Mouse (Mus musculus) common myeloid progenitor, adult 5-6 weeks (primary cell): ENCODE measurements around the gene Zfp341. TPM values are rescaled to one million over a fixed set of nuclear protein-coding genes. Genes with fewer than 3 reads are reported as not detected.

ENCODE experiments used
- ATAC-seq: replicated peaks from 2 replicates; pipeline ENCODE4 v1.8.0; 2016; ENCODE audit warnings: low read depth, mild to moderate bottlenecking, moderate TSS enrichment, inconsistent platforms; ENCODE audit not compliant: poor library complexity, severe bottlenecking
- total RNA-seq: library from RNA; stranded (forward); fragments of 200-1000, 187-1606 nt; gene quantifications from 2 replicates; pipeline ENCODE4 v1.2.3, GENCODE M21; 2017

The Zfp341 gene
- total RNA-seq, 1 experiment from 2014 or later = 0.87 TPM

DNA sequence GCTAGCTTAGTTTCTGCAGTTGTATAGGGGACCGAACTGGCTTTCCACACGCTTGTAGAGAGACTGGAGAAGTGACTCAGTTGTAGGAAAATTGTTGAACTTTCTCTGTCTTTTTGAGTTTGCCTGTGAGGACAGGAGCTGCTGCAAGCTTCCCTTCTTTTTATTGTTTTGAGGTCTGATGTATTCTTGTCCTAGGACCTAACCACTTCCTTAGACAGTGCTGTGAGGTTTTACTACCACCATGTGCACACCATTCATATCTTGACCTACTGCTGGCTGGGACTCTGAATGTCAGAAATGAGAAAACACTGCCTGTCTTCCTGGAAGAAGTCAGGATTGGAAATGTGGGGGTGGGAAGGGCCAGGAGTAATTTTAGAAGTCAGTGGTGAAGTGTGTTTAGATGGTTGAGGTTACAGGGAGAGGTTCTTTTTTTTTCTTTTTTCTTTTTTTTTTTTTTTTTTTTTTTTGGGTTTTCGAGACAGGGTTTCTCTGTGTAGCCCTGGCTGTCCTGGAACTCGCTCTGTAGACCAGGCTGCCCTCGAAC, 46.5 kb downstream of the Zfp341 start:
- peak; percentile 36 for ATAC-seq

DNA sequence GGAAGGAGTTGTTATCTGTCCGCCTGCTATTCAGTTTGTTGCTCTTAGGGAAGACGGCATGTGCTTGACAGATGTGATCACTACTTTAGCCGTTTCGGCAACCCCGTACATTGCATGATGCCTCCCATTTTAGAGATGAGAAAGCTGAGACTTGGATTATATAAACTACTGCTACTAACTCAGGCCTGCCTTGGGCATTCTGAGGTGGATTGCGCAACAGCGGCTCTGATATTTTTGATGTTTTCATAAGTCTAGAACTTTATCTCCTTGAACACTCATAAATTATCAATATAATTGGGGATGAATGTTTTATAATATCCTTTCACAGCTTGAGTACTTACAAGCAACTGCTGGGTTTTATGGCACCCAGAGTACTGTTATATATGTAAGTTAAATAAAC, 55.6 kb downstream of the Zfp341 start:
- ATAC-seq = no peak

- no peak for ATAC-seq
Measured at GRCm38 (mm10) chr2:154670106-154670505, 57.0 kb downstream of the Zfp341 start.

GRCm38 (mm10) chr2:154670741-154671140, 57.6 kb downstream of the Zfp341 start:
- ATAC-seq = no peak

- no peak for ATAC-seq
Measured at GRCm38 (mm10) chr2:154674008-154674407, 60.9 kb downstream of the Zfp341 start.

- peak; percentile 62 for ATAC-seq
Measured at GRCm38 (mm10) chr2:154676653-154677609, 63.8 kb downstream of the Zfp341 start.

DNA sequence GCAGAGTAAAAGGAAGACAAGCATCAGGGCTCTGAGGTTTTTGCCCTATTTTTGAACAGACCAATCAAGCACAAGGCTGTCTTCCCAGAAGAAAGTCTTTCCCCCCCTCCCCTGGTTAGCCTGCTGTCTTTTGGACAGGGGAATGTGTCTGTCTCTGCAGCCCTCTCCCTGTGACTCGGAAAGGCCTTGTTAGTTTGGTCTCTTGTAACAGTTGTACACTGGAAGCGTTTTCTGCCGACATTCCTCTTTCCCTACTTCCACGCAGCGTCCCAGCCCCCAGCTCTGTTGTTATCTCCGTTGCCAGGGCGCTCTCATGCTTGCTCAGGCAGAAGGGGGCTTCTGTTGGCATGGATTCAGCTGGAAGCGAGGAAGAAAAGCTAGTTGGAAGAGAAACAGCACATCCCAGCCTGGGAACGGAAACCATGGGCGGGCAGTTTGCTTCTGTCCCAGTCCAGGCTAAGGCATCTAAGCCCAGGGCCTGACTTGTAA, 64.6 kb downstream of the Zfp341 start:
- no peak for ATAC-seq

DNA sequence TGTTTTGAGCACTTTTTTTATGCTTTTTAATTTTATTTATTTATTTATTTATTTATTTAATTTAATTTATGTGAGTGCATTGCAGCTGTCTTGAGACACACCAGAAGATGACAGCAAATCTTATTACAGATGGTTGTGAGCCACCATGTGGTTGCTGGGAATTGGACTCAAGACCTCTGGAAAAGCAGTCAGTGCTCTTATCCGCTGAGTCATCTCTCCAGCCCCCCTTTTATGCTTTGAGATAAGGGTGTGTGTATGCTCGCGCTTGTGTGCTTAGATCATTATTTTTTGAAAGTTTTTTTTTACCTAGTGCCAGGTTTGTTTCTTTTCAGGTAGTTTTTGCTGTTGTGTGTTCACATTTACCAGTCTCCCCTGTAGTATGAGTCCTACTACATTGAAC, 65.9 kb downstream of the Zfp341 start:
- ATAC-seq = no peak

GRCm38 (mm10) chr2:154680337-154680736, 67.2 kb downstream of the Zfp341 start:
- ATAC-seq = no peak

DNA sequence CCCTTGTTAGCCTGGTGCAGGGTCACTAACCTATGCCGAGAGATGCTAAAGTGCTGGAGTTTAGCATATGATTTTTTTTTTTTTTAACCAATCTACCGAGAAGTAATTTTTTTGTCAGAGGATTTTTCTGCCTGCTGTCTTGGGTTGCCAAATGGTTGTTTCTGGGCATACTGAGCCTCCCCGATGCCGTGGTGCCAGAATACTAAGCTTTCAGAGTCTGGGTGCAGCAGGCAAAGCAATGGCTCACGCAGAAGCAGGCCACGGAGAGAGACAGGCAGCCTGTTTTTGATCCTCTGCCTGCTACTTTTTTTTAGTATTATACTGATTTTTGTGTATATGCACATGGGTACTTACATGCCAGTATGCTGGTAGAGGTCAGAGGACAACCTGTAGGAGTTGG, 67.8 kb downstream of the Zfp341 start:
- no peak for ATAC-seq

DNA sequence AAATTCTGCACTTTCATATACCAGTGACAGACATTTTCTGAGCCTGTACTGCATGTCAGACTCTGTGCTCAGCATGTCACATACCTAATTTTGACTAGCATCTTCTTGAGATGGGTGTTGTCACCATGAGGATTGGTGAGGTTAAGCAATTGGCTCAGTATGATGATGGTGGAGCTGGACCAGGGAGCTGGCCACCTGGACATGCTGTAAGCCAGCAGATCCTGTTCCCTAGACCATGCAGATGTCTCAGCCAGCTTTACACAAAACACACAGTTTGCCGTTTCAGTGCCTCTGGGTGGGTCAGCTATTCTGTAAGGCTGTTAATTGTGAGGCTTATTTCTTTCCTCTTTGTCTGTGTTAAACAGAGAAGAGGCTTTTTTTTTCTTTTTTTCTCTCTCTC, 69.6 kb downstream of the Zfp341 start:
- ATAC-seq = no peak

DNA sequence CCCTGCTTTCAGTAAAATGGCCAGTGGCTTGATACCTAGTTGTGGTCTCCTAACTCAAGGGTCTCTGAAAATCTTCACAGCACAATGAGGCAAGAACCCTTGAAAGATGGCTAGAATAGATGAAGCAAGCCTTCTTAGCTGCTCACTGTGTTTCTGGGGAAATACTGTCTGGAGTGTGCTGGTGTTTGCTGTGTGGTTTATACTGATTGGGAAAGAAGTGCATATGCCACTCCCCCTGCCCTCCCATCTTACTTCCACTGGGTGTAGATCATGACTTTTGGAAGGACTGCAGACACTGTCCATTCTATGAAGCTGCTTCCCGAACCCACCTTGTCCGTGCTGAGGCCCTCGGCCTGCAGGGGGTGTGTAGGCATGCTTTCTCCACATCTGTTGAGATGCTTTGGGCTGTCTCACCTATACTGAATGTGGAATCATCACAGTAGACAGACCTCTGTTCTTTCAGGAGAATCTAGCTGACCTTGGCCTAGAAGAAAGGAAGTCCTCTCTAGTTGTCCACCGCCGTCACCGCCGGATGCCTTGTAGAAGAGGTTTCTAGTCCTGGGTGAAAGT, 71.9 kb downstream of the Zfp341 start:
- ATAC-seq = no peak

GRCm38 (mm10) chr2:154685772-154686171, 72.7 kb downstream of the Zfp341 start:
- no peak for ATAC-seq

- peak; percentile 71 for ATAC-seq
Measured at GRCm38 (mm10) chr2:154686819-154687218, 73.7 kb downstream of the Zfp341 start.

DNA sequence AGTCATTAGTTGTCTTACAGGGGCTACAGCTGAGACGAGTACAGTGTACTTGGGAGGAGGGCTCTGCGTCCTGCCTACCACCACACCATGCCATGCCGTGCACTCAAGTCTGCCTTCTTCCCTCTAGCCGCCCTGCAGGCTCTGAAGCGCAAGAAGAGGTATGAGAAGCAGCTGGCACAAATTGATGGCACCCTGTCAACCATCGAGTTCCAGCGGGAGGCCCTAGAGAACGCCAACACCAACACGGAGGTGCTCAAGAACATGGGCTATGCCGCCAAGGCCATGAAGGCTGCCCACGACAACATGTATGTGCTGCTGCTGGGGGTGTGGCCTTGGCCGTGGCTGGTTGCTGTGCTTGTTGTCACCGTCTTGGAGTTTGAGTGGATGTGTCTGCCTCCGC, 76.3 kb downstream of the Zfp341 start:
- no peak for ATAC-seq

- ATAC-seq = no peak
Measured at GRCm38 (mm10) chr2:154690959-154691358, 77.9 kb downstream of the Zfp341 start.

- ATAC-seq = no peak
Measured at GRCm38 (mm10) chr2:154693186-154693940, 80.3 kb downstream of the Zfp341 start.

GRCm38 (mm10) chr2:154693941-154694256, 80.8 kb downstream of the Zfp341 start:
- no peak for ATAC-seq

- no peak for ATAC-seq
Measured at GRCm38 (mm10) chr2:154695690-154696089, 82.6 kb downstream of the Zfp341 start.
